Mouse (Mus musculus): ENCODE measurements around the gene Capn8. TPM values are rescaled to one million over a fixed set of nuclear protein-coding genes. Genes with fewer than 3 reads are reported as not detected.

Gene Capn8
- polyA plus RNA-seq, 1 experiment from 2014 or later, result not detected

DNA sequence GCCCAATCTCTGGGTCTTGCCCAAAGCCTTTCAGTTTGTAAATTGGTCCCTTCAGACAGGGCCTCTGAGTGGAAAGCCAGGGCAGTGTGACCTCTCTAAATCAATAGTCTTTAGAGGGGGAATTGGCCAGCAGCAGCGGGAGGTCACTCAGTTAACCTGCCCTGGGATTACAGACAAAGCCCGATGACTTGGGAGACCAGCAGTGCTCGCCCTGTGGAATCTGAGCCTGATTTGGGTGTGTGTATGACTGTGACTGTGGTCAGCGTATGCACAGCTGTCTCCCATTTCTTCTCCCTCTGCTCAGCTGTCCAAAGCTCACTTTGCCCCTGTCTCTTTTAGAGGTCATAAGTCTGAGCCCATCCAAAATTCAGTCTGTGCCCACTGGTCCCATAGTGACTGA is 55.7 kb downstream of the Capn8 start:
- Histone ChIP-seq H3K4me3 (ENCODE audit: low read depth, low read length) (no peak overlapping the region), H3K9ac (replicated peaks) (no peak overlapping the region), H3K4me1 (ENCODE audit: insufficient read depth) (no peaks in the 10 kb centered on the region), H3K4me2 (ENCODE audit: low read depth, low read length) (no peak overlapping the region), H3K27ac (ENCODE audit: low read depth) (no peak overlapping the region), H3K36me3 (replicated peaks; ENCODE audit: insufficient read depth, low read length) (no peaks in the 10 kb centered on the region), H3K27me3 (ENCODE audit: insufficient read depth, low read length) (no peaks in the 10 kb centered on the region), H3K9me3 (ENCODE audit: low read length) (no peaks in the 10 kb centered on the region)
- no peak for ATAC-seq
- DNase-seq, result no peak
- 59% methylated on average over 4 of the region's 4 CpGs for WGBS (ENCODE audit: insufficient replicate concordance)
- TF ChIP-seq CTCF (IDR thresholded peaks at IDR 0.05; ENCODE audit: low read depth) (no peak), EP300 (IDR thresholded peaks at IDR 0.05; ENCODE audit: low read depth) (no peak)

DNA sequence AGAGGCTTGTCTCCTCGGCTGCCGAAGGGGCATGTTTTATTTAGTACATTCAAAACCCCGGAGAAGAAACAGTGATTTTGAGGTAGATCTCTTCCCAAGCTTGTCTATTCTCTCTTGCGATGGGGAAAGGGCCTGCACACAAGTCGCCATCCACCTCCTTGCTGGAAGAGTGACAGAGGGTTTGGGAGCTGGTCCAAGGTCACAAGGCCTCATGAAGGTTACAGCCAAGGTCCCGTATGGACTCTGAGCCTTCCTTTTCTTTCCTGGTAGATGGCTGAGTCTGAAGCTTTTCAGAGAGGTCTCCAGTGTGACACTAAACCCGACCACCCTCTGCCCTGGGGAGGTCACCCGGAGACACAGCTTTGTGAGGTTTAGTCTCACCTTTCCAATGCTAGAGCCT is 56.4 kb downstream of the Capn8 start:
- no peak overlapping the region for H3K9ac ChIP-seq (replicated peaks)
- H3K4me1 ChIP-seq (ENCODE audit: insufficient read depth), result no peaks in the 10 kb centered on the region
- H3K36me3 ChIP-seq (replicated peaks; ENCODE audit: insufficient read depth, low read length), result no peaks in the 10 kb centered on the region
- H3K9me3 ChIP-seq (ENCODE audit: low read length), result no peaks in the 10 kb centered on the region
- H3K4me2 ChIP-seq (ENCODE audit: low read depth, low read length), result no peak overlapping the region
- no peak overlapping the region for H3K4me3 ChIP-seq (ENCODE audit: low read depth, low read length)
- H3K27me3 ChIP-seq (ENCODE audit: insufficient read depth, low read length), result no peaks in the 10 kb centered on the region
- TF ChIP-seq CTCF (IDR thresholded peaks at IDR 0.05; ENCODE audit: low read depth), result no peak
- WGBS (ENCODE audit: insufficient replicate concordance), result 80% methylated on average over 8 of the region's 8 CpGs
- no peak overlapping the region for H3K27ac ChIP-seq (ENCODE audit: low read depth)
- ATAC-seq (no peak), DNase-seq (no peak)

DNA sequence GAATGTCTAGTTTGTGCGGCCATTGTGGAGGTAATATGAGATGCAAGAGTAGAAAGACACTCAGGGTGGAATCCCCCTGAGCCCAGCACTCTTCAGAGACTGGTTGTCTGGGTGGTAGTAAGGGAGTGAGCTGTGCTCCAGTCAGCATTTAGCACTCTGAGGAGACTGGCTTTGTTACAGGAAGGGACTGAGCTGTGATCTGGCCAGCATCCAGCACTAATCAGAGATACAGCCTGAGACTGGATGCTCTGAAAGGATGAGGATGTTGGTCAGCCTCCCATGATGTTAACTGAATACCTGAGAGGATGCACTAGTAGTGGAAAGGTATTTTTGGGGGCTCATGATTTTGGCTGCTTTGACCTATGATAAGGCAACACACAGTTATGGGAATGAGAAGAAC is 61.4 kb downstream of the Capn8 start:
- no peak overlapping the region for H3K27ac ChIP-seq (ENCODE audit: low read depth)
- 65% methylated on average over 1 of the region's 1 CpGs for WGBS (ENCODE audit: insufficient replicate concordance)

DNA sequence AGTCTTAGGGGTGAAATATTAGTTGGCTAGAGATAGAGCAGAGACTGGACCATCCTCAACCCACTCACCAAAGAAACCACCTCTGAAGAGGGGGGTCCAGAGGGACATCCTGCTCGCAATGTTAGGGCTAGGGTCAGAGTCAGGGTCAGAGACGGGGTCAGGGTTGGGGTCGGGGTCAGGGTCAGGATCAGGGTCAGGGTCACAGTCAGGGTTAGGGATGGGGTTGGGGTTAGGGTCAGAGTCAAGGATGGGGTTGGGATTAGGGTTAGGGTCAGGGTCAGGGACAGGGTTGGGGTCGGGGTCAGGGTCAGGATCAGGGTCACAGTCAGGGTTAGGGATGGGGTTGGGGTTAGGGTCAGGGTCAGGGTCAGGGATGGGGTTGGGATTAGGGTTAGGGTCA is 64.4 kb downstream of the Capn8 start:
- no peak overlapping the region for H3K4me2 ChIP-seq (ENCODE audit: low read depth, low read length)
- no peak overlapping the region for H3K27ac ChIP-seq (ENCODE audit: low read depth)
- no peak for ATAC-seq
- no peak overlapping the region for H3K4me3 ChIP-seq (ENCODE audit: low read depth, low read length)
- no peaks in the 10 kb centered on the region for H3K9me3 ChIP-seq (ENCODE audit: low read length)
- no peaks in the 10 kb centered on the region for H3K36me3 ChIP-seq (replicated peaks; ENCODE audit: insufficient read depth, low read length)
- TF ChIP-seq EP300 (IDR thresholded peaks at IDR 0.05; ENCODE audit: low read depth) (no peak), CTCF (IDR thresholded peaks at IDR 0.05; ENCODE audit: low read depth) (no peak)
- DNase-seq, result no peak
- no peaks in the 10 kb centered on the region for H3K4me1 ChIP-seq (ENCODE audit: insufficient read depth)
- no peaks in the 10 kb centered on the region for H3K27me3 ChIP-seq (ENCODE audit: insufficient read depth, low read length)
- no peak overlapping the region for H3K9ac ChIP-seq (replicated peaks)
- WGBS (ENCODE audit: insufficient replicate concordance), result 82% methylated on average over 4 of the region's 4 CpGs

More for the DNA sequence above, 61.4 kb downstream of the Capn8 start:
- H3K4me3 ChIP-seq (ENCODE audit: low read depth, low read length), result no peak overlapping the region
- ATAC-seq, result no peak
- no peaks in the 10 kb centered on the region for H3K27me3 ChIP-seq (ENCODE audit: insufficient read depth, low read length)
- H3K9me3 ChIP-seq (ENCODE audit: low read length), result no peaks in the 10 kb centered on the region
- TF ChIP-seq EP300 (IDR thresholded peaks at IDR 0.05; ENCODE audit: low read depth) (no peak), CTCF (IDR thresholded peaks at IDR 0.05; ENCODE audit: low read depth) (no peak)
- no peak overlapping the region for H3K9ac ChIP-seq (replicated peaks)
- no peak for DNase-seq
- H3K36me3 ChIP-seq (replicated peaks; ENCODE audit: insufficient read depth, low read length), result no peaks in the 10 kb centered on the region
- H3K4me2 ChIP-seq (ENCODE audit: low read depth, low read length), result no peak overlapping the region
- H3K4me1 ChIP-seq (ENCODE audit: insufficient read depth), result no peaks in the 10 kb centered on the region

DNA sequence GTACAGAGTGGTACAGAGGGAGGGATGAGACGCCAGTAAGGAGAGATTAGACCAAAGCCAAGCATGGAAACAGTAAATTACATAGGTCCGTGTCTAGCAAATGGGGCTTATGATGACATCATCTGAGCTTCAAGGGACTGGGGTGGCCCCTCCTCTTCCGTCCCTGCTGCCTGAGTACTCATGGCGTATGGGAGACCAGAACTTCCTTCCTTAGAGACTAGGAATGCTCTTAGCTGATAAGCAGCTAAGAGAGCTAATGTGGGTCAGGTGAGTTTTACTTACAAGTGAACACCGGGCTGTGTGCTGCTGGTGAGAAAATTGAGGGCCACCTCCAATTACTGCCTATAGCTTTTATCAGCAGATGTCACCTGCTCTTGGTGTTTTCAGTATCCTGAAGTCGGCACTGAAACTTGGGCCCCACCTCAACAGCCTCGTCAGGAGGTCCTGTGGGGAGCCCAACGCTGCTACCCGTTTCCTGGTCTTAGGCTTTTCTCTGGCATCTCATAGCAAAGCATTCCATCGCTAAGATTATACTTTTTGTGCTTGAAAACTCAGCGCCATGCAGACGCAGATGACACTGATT is 69.0 kb downstream of the Capn8 start:
- Histone ChIP-seq H3K4me1 (ENCODE audit: insufficient read depth) (no peaks in the 10 kb centered on the region), H3K36me3 (replicated peaks; ENCODE audit: insufficient read depth, low read length) (no peaks in the 10 kb centered on the region), H3K4me2 (ENCODE audit: low read depth, low read length) (no peak overlapping the region), H3K9ac (replicated peaks) (no peak overlapping the region), H3K4me3 (ENCODE audit: low read depth, low read length) (no peak overlapping the region), H3K27me3 (ENCODE audit: insufficient read depth, low read length) (no peaks in the 10 kb centered on the region), H3K9me3 (ENCODE audit: low read length) (no peaks in the 10 kb centered on the region), H3K27ac (ENCODE audit: low read depth) (no peak overlapping the region)
- 36% methylated on average over 12 of the region's 12 CpGs for WGBS (ENCODE audit: insufficient replicate concordance)
- TF ChIP-seq CTCF (IDR thresholded peaks at IDR 0.05; ENCODE audit: low read depth), result no peak
- TF ChIP-seq EP300 (IDR thresholded peaks at IDR 0.05; ENCODE audit: low read depth), result no peak
- peak; percentile 45 for ATAC-seq
- no peak for DNase-seq

DNA sequence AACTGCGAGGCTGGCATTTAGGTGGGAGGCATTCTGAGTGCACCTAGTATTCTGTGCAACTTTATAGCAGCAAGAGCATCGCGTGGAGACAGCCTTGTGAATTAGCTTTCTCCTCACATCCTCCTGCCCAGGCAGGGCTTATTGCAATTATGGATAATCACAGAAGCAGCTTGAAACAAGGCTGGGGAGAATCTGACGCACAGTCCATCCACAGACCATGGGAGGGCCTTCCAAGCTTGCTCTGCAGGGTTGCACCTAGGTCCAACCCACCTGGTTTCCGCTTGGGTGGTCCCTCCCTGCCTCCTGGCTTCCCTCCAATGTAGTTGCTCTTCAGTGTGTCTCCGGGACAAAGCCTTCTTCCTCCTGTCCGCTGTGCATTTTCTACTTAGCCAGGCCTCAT is 74.2 kb downstream of the Capn8 start:
- Histone ChIP-seq H3K9me3 (ENCODE audit: low read length) (no peaks in the 10 kb centered on the region; the same call in 1 of the 2 replicates), H3K4me1 (ENCODE audit: insufficient read depth) (no peaks in the 10 kb centered on the region), H3K27me3 (ENCODE audit: insufficient read depth, low read length) (no peaks in the 10 kb centered on the region), H3K4me2 (ENCODE audit: low read depth, low read length) (no peak overlapping the region), H3K9ac (replicated peaks) (no peak overlapping the region), H3K36me3 (replicated peaks; ENCODE audit: insufficient read depth, low read length) (no peaks in the 10 kb centered on the region), H3K4me3 (ENCODE audit: low read depth, low read length) (no peak overlapping the region), H3K27ac (ENCODE audit: low read depth) (no peak overlapping the region)
- TF ChIP-seq CTCF (IDR thresholded peaks at IDR 0.05; ENCODE audit: low read depth), result no peak
- no peak for TF ChIP-seq EP300 (IDR thresholded peaks at IDR 0.05; ENCODE audit: low read depth)
- 59% methylated on average over 7 of the region's 7 CpGs for WGBS (ENCODE audit: insufficient replicate concordance)
- DNase-seq (no peak), ATAC-seq (no peak)

DNA sequence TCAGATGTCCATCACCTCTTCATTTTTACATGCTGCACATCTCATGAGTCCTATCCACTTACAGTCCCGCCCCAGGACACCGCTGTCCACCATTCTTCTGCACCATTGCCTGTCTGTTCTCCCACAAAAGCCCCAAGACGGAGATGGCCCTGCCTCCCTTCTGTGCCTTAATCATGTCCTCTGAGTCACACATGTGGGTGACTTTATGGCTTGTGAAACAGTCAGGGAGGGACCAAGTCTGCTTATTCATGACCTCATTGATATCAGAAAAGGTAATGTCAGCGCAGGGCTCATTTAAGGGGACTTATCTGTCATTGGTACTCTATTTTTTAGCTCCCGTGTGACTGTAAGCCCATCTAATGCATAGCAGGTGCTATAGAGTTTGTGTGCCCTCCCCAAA is 74.6 kb downstream of the Capn8 start:
- DNase-seq, result no peak
- H3K4me2 ChIP-seq (ENCODE audit: low read depth, low read length), result no peak overlapping the region
- 76% methylated on average over 5 of the region's 5 CpGs for WGBS (ENCODE audit: insufficient replicate concordance)
- no peaks in the 10 kb centered on the region for H3K36me3 ChIP-seq (replicated peaks; ENCODE audit: insufficient read depth, low read length)
- TF ChIP-seq EP300 (IDR thresholded peaks at IDR 0.05; ENCODE audit: low read depth), result no peak
- TF ChIP-seq CTCF (IDR thresholded peaks at IDR 0.05; ENCODE audit: low read depth), result no peak
- H3K4me1 ChIP-seq (ENCODE audit: insufficient read depth), result no peaks in the 10 kb centered on the region
- ATAC-seq, result no peak
- H3K9me3 ChIP-seq (ENCODE audit: low read length), result no peaks in the 10 kb centered on the region; the same call in 1 of the 2 replicates
- H3K4me3 ChIP-seq (ENCODE audit: low read depth, low read length), result no peak overlapping the region
- no peaks in the 10 kb centered on the region for H3K27me3 ChIP-seq (ENCODE audit: insufficient read depth, low read length)
- no peak overlapping the region for H3K9ac ChIP-seq (replicated peaks)
- no peak overlapping the region for H3K27ac ChIP-seq (ENCODE audit: low read depth)

Data from liver, postnatal 0 days (tissue).